Mouse (Mus musculus) olfactory bulb, adult 2 months (tissue): ENCODE measurements around the gene Rad9a.

ENCODE experiments used
- CTCF ChIP-seq: fragments of 200-500 bp; IDR thresholded peaks from 2 replicates; pipeline ENCODE4 v1.5.1; 2012; ENCODE audit warnings: low read depth, mild to moderate bottlenecking, low read length, moderate library complexity; ENCODE audit not compliant: insufficient read depth
- POLR2A ChIP-seq: fragments of 200-500 bp; IDR thresholded peaks from 2 replicates; pipeline ENCODE4 v1.6.1; 2012; ENCODE audit warnings: mild to moderate bottlenecking, low read depth, low read length, moderate library complexity; ENCODE audit not compliant: insufficient read depth

DNA sequence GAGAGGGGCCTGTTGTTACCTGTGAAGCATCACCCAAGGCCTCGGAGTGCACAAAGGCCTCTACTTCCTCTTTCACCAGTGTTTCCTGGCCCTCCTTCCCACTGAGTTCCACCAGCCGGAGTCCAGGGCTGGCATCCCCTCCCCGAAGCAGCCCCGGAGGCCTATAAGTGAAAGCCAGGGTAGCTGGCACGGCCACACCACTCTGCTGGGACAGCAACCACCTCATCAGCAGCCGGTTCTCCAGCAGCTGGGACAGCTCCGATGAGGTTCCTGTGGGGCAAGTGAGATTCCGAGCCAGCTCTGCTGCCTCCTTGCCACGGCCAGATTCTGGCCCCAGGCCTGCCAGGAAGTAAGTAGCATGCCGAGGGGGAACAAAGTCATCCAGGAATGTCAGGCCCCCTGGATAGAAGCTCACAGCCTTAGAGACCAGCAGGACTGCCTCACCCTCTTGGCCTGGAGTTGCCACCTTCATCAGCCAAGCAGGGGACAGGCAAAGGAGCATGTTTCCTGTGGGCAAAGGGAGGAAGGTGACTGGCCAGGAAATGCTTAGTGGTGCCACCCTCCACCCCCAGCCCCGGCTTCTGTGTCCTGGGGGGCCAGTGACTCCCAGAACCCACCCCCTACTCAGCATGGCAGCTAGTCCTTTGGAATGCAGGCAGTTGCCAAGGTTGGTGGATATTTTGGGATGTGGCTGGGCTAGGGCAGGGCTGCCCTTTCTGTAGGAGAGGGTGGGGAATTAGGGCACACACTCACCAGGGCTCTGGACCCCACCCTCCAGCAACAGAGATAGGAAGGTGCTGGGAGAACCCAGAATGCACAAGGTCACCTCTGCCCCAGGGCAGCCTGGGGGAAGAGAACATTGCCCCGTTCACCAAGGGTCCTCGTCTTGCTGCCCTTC, 29.8 kb downstream of the Rad9a start:
- no peak for TF ChIP-seq POLR2A
- no peak for TF ChIP-seq CTCF
